Comparison of ENCODE assay signal across 22 mouse cellular contexts in the genomic region with DNA sequence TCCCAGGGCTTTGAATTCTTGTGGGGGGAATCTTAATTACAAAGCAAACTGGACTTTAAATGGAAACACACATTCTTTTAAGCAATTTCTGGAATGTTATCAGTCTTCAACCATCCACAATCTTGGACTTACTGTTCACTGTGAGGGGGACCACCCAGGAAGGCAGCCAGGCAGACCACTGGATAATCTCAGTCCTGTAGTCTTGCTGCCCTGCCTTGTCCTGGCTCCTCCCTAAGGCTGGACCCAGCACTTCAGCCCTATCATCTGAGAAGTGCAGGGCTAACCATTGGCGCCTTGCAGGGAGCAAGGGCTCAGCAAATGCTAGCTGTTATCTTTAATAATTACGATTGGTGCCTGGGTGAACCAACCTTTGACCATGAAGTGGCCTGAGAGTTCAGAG. TPM values are rescaled to one million over a fixed set of nuclear protein-coding genes. Genes with fewer than 3 reads are reported as not detected.
A peak's percentile ranks its signal among the peaks of the same experiment; 100 is the strongest.
DNase-seq lines count a peak whose midpoint lies in the region; ATAC-seq and TF ChIP-seq lines count a peak whose summit lies in the region.
"Had no signal": no experiment of that assay in that cellular context is flagged by ENCODE, and none has a peak within 500 bp of the region (broad histone marks: within the 10 kb centered on the region; RNA-seq: fewer than 3 reads in every experiment).

No protein-coding gene starts in this region.

- no peak overlapping the region for H3K4me3 ChIP-seq in kidney, embryonic 14.5 days (ENCODE audit: low read length)
- H3K4me3 ChIP-seq in lung, embryonic 16.5 days (ENCODE audit: low read length) = no peak overlapping the region
- H3K4me3 ChIP-seq in intestine, embryonic 14.5 days (ENCODE audit: low read depth, low read length) = no peak overlapping the region
- H3K4me3 ChIP-seq in stomach, postnatal 0 days (ENCODE audit: low read depth, low read length) = no peak overlapping the region
- H3K4me3 ChIP-seq in midbrain, embryonic 11.5 days (ENCODE audit: low read depth, low read length) = no peak overlapping the region
- H3K4me3 ChIP-seq: forebrain, embryonic 12.5 days had no signal

- TF ChIP-seq CTCF in stomach, postnatal 0 days (IDR thresholded peaks at IDR 0.05; ENCODE audit: low read depth) = no peak

- DNase-seq in kidney, postnatal 36 days = no peak
- no peak for DNase-seq in lung, postnatal 14 days
- no peak for DNase-seq in intestine, embryonic 14.5 days (ENCODE audit: low spot score)
- no peak for DNase-seq in stomach, postnatal 0 days (ENCODE audit: low spot score)
- DNase-seq in midbrain, embryonic 11.5 days (ENCODE audit: low spot score, missing footprints) = no peak
- DNase-seq: cerebellum, adult 8-10 months; layer of hippocampus, adult 9-11 months; left cerebral cortex, postnatal 4 days; right cerebral cortex, postnatal 25 days; thymus, postnatal 4 days had no signal

- H3K36me3 ChIP-seq in kidney, embryonic 14.5 days (ENCODE audit: control insufficient read depth, insufficient read depth, low read length) = no peaks in the 10 kb centered on the region
- no peaks in the 10 kb centered on the region for H3K36me3 ChIP-seq in lung, embryonic 16.5 days (ENCODE audit: control insufficient read depth, insufficient read depth, low read length)
- no peaks in the 10 kb centered on the region for H3K36me3 ChIP-seq in intestine, embryonic 14.5 days (ENCODE audit: control insufficient read depth, insufficient read depth, low read length)
- H3K36me3 ChIP-seq in stomach, postnatal 0 days (ENCODE audit: control insufficient read depth, insufficient read depth, low read length) = no peaks in the 10 kb centered on the region
- H3K36me3 ChIP-seq in midbrain, embryonic 11.5 days (ENCODE audit: control insufficient read depth, insufficient read depth, low read length) = no peaks in the 10 kb centered on the region
- H3K36me3 ChIP-seq: forebrain, embryonic 12.5 days had no signal

- no peak for TF ChIP-seq EP300 in stomach, postnatal 0 days (optimal IDR thresholded peaks at IDR 0.05)

- no peak overlapping the region for H3K9ac ChIP-seq in kidney, embryonic 14.5 days (ENCODE audit: low read depth, low read length)
- H3K9ac ChIP-seq in lung, embryonic 16.5 days (ENCODE audit: low read length) = no peak overlapping the region
- no peak overlapping the region for H3K9ac ChIP-seq in intestine, embryonic 14.5 days (ENCODE audit: low read length)
- H3K9ac ChIP-seq in stomach, postnatal 0 days (ENCODE audit: low read length) = no peak overlapping the region
- no peak overlapping the region for H3K9ac ChIP-seq in midbrain, embryonic 11.5 days (ENCODE audit: low read length)
- H3K9ac ChIP-seq: forebrain, embryonic 12.5 days; hindbrain, embryonic 14.5 days had no signal

- no peaks in the 10 kb centered on the region for H3K9me3 ChIP-seq in kidney, embryonic 14.5 days (ENCODE audit: control insufficient read depth, low read length)
- H3K9me3 ChIP-seq in lung, embryonic 16.5 days (ENCODE audit: control insufficient read depth, low read length) = no peaks in the 10 kb centered on the region
- no peaks in the 10 kb centered on the region for H3K9me3 ChIP-seq in intestine, embryonic 14.5 days (ENCODE audit: control insufficient read depth, low read length)
- H3K9me3 ChIP-seq in stomach, postnatal 0 days (ENCODE audit: control insufficient read depth, low read length) = no peaks in the 10 kb centered on the region
- H3K9me3 ChIP-seq in midbrain, embryonic 11.5 days (ENCODE audit: control insufficient read depth, low read length) = no peaks in the 10 kb centered on the region
- H3K9me3 ChIP-seq: forebrain, embryonic 12.5 days had no signal

- H3K4me2 ChIP-seq in kidney, embryonic 14.5 days (replicated peaks; ENCODE audit: low read depth, low read length) = no peak overlapping the region
- no peak overlapping the region for H3K4me2 ChIP-seq in lung, embryonic 16.5 days (ENCODE audit: low read depth, low read length)
- no peak overlapping the region for H3K4me2 ChIP-seq in intestine, embryonic 14.5 days (ENCODE audit: low read length)
- H3K4me2 ChIP-seq in stomach, postnatal 0 days (replicated peaks; ENCODE audit: low read depth) = no peak overlapping the region
- H3K4me2 ChIP-seq in midbrain, embryonic 11.5 days = no peak overlapping the region
- H3K4me2 ChIP-seq: forebrain, embryonic 12.5 days; heart, embryonic 11.5 days; hindbrain, embryonic 14.5 days had no signal

- ATAC-seq in kidney, embryonic 14.5 days (ENCODE audit: low FRiP score, low TSS enrichment) = 0 out of 2 replicates have a peak, but pooled peaks have one; percentile 47
- ATAC-seq in lung, embryonic 16.5 days (ENCODE audit: low read depth) = peak; percentile 68
- ATAC-seq in intestine, embryonic 14.5 days (replicated peaks; ENCODE audit: low FRiP score, low TSS enrichment, low read depth) = peak; percentile 69
- peak; percentile 28; the same call in 1 of the 2 replicates for ATAC-seq in stomach, postnatal 0 days (ENCODE audit: low FRiP score, low TSS enrichment)
- ATAC-seq in megakaryocyte-erythroid progenitor cell, adult 5-6 weeks (replicated peaks; ENCODE audit: low FRiP score, low TSS enrichment, poor library complexity, severe bottlenecking) = no peak
- ATAC-seq in midbrain, embryonic 11.5 days (ENCODE audit: low FRiP score) = no peak

- H3K27ac ChIP-seq in kidney, embryonic 14.5 days (ENCODE audit: low read depth, low read length) = no peak overlapping the region
- H3K27ac ChIP-seq in lung, embryonic 16.5 days (ENCODE audit: low read length) = peak overlapping the region; percentile 83
- H3K27ac ChIP-seq in intestine, embryonic 14.5 days (ENCODE audit: low read depth) = peak overlapping the region; percentile 57
- no peak overlapping the region; the same call in 1 of the 2 replicates for H3K27ac ChIP-seq in stomach, postnatal 0 days (replicated peaks)
- no peak overlapping the region for H3K27ac ChIP-seq in midbrain, embryonic 11.5 days (ENCODE audit: low read depth, low read length)
- H3K27ac ChIP-seq: forebrain, embryonic 12.5 days; hindbrain, embryonic 14.5 days had no signal

- no peaks in the 10 kb centered on the region for H3K27me3 ChIP-seq in kidney, embryonic 14.5 days (ENCODE audit: control insufficient read depth, insufficient read depth, low read length)
- no peaks in the 10 kb centered on the region for H3K27me3 ChIP-seq in lung, embryonic 16.5 days (ENCODE audit: control insufficient read depth, insufficient read depth, low read depth, low read length)
- no peaks in the 10 kb centered on the region for H3K27me3 ChIP-seq in intestine, embryonic 14.5 days (replicated peaks; ENCODE audit: control insufficient read depth, insufficient read depth, low read length)
- no peaks in the 10 kb centered on the region for H3K27me3 ChIP-seq in stomach, postnatal 0 days (ENCODE audit: control insufficient read depth, insufficient read depth, low read length)
- no peaks in the 10 kb centered on the region for H3K27me3 ChIP-seq in midbrain, embryonic 11.5 days (ENCODE audit: control insufficient read depth, insufficient read depth, low read length)
- H3K27me3 ChIP-seq: forebrain, embryonic 12.5 days had no signal

- peaks cover 13% of the 10 kb centered on the region for H3K4me1 ChIP-seq in kidney, embryonic 14.5 days (ENCODE audit: control insufficient read depth, insufficient read depth, low read length)
- H3K4me1 ChIP-seq in lung, embryonic 16.5 days (replicated peaks; ENCODE audit: control insufficient read depth, insufficient read depth, low read length) = peaks cover 81% of the 10 kb centered on the region
- H3K4me1 ChIP-seq in intestine, embryonic 14.5 days (replicated peaks; ENCODE audit: control insufficient read depth, insufficient read depth, low read length) = peaks cover 40% of the 10 kb centered on the region
- H3K4me1 ChIP-seq in stomach, postnatal 0 days (replicated peaks; ENCODE audit: control insufficient read depth, insufficient read depth) = no peaks in the 10 kb centered on the region; the same call in 1 of the 2 replicates
- H3K4me1 ChIP-seq in midbrain, embryonic 11.5 days (ENCODE audit: control insufficient read depth, insufficient read depth, low read length) = peaks cover under 1% of the 10 kb centered on the region

- 50% methylated on average over 2 of the region's 2 CpGs for WGBS in kidney, embryonic 14.5 days
- 13% methylated on average over 2 of the region's 2 CpGs for WGBS in lung, embryonic 16.5 days
- 32% methylated on average over 2 of the region's 2 CpGs for WGBS in intestine, embryonic 14.5 days
- WGBS in stomach, postnatal 0 days = 43% methylated on average over 2 of the region's 2 CpGs
- 65% methylated on average over 2 of the region's 2 CpGs for WGBS in midbrain, embryonic 11.5 days

RNA-seq across cellular contexts. Expression of a gene that starts 37.3 kb away (rescaled TPM):
- not detected in 2 replicates for polyA plus RNA-seq in kidney, embryonic 14.5 days (2014; fragmentation: Nextera tagmentation; extraction: Ambion mirVana)
- 0.31 and 0.41 TPM in 2 replicates for polyA plus RNA-seq in lung, embryonic 16.5 days (2015; fragmentation: Nextera tagmentation; extraction: Ambion mirVana)
- not detected in 2 replicates for polyA plus RNA-seq in intestine, embryonic 14.5 days (2014; fragmentation: Nextera tagmentation; extraction: Ambion mirVana)
- not detected in 2 replicates for polyA plus RNA-seq in stomach, postnatal 0 days (2015; fragmentation: Nextera tagmentation; extraction: Ambion mirVana)
- total RNA-seq in megakaryocyte-erythroid progenitor cell, adult 5-6 weeks (2014; fragmentation: Nextera tagmentation) = not detected in 2 replicates
- total RNA-seq in megakaryocyte-erythroid progenitor cell, adult 5-6 weeks (2017) = not detected in 2 replicates
- not detected in 2 replicates for polyA plus RNA-seq in midbrain, embryonic 11.5 days (2014; fragmentation: Nextera tagmentation; extraction: Ambion mirVana)
- total RNA-seq: MEL; monocyte, adult 5-6 weeks; neutrophil, adult 5-6 weeks had no signal
- polyA plus RNA-seq: brain, embryonic 14.5 days; C2C12; forebrain, embryonic 12.5 days; heart, embryonic 11.5 days; liver, embryonic 16.5 days had no signal

Comparison
In these comparisons a context has a peak if more than half of its experiments do, and no peak if none do; other contexts are left out.
1. ATAC-seq: peak in kidney, embryonic 14.5 days (single experiment), lung, embryonic 16.5 days (single experiment), intestine, embryonic 14.5 days (single experiment) and stomach, postnatal 0 days (single experiment); none in megakaryocyte-erythroid progenitor cell, adult 5-6 weeks (single experiment) and midbrain, embryonic 11.5 days (single experiment).
2. H3K27ac ChIP-seq: peak in lung, embryonic 16.5 days (single experiment) and intestine, embryonic 14.5 days (single experiment); none in kidney, embryonic 14.5 days (single experiment), stomach, postnatal 0 days (single experiment) and midbrain, embryonic 11.5 days (single experiment).